Mouse (Mus musculus): ENCODE data around the gene Cog2. TPM values are rescaled to one million over a fixed set of nuclear protein-coding genes. Genes with fewer than 3 reads are reported as not detected.

The Cog2 gene
- polyA plus RNA-seq, 1 experiment from 2014 or later, result 41.0 TPM

GRCm38 (mm10) chr8:124526261-124526660 lies 5.7 kb downstream of the Cog2 start:
- WGBS, result 97% methylated on average over 11 of the region's 11 CpGs
- no peak overlapping the region for H3K4me3 ChIP-seq
- no peak overlapping the region for H3K27ac ChIP-seq
- peaks cover 52% of the 10 kb centered on the region for H3K36me3 ChIP-seq
- ATAC-seq (ENCODE audit: low FRiP score, low read depth), result no peak
- no peaks in the 10 kb centered on the region for H3K27me3 ChIP-seq (replicated peaks)
- H3K9me3 ChIP-seq, result no peaks in the 10 kb centered on the region
- H3K9ac ChIP-seq, result no peak overlapping the region
- H3K4me1 ChIP-seq, result peaks cover 13% of the 10 kb centered on the region
- no peak overlapping the region for H3K4me2 ChIP-seq (replicated peaks)

- no peak for ATAC-seq (ENCODE audit: low FRiP score, low read depth)
- H3K27me3 ChIP-seq (replicated peaks), result no peaks in the 10 kb centered on the region
- H3K4me2 ChIP-seq (replicated peaks), result no peak overlapping the region
- 88% methylated on average over 14 of the region's 14 CpGs for WGBS
- H3K36me3 ChIP-seq, result peaks cover 83% of the 10 kb centered on the region
- H3K4me1 ChIP-seq, result no peaks in the 10 kb centered on the region
- no peak overlapping the region for H3K27ac ChIP-seq
- no peaks in the 10 kb centered on the region for H3K9me3 ChIP-seq
- H3K4me3 ChIP-seq, result no peak overlapping the region
- H3K9ac ChIP-seq, result no peak overlapping the region
Observed at GRCm38 (mm10) chr8:124530076-124530475, 9.5 kb downstream of the Cog2 start.

GRCm38 (mm10) chr8:124530556-124530955 lies 10.0 kb downstream of the Cog2 start:
- Histone ChIP-seq H3K4me1 (no peaks in the 10 kb centered on the region), H3K36me3 (peaks cover 86% of the 10 kb centered on the region), H3K9me3 (no peaks in the 10 kb centered on the region), H3K4me3 (no peak overlapping the region), H3K27me3 (replicated peaks) (no peaks in the 10 kb centered on the region), H3K27ac (no peak overlapping the region), H3K9ac (no peak overlapping the region), H3K4me2 (replicated peaks) (no peak overlapping the region)
- ATAC-seq (ENCODE audit: low FRiP score, low read depth), result no peak
- 92% methylated on average over 7 of the region's 7 CpGs for WGBS

DNA sequence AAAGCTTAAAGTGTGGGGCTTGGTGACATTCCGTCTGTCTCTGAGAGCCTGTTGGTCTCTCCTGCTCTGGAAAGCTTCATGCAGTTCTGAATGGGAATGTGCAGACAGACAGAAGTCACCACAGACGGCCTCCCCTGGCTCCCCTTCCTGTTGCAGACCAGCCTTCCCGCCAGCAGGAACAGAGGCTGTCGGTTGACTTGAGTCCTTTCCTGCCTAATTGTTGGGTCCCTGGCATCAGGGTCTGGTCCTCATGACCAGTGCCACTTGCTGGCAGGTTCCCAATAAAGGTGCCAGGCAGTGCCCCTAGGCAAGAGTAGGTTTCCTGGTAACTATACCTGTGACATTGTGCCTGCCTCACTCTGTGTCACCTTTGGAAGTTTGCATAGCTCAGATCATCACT lies 10.4 kb downstream of the Cog2 start:
- Histone ChIP-seq H3K9ac (no peak overlapping the region), H3K4me2 (replicated peaks) (no peak overlapping the region), H3K4me3 (no peak overlapping the region), H3K36me3 (peaks cover 86% of the 10 kb centered on the region), H3K9me3 (no peaks in the 10 kb centered on the region), H3K4me1 (no peaks in the 10 kb centered on the region), H3K27ac (no peak overlapping the region), H3K27me3 (replicated peaks) (no peaks in the 10 kb centered on the region)
- WGBS, result 86% methylated on average over 4 of the region's 4 CpGs
- ATAC-seq (ENCODE audit: low FRiP score, low read depth), result no peak

- Histone ChIP-seq H3K9ac (no peak overlapping the region), H3K9me3 (no peaks in the 10 kb centered on the region), H3K4me1 (no peaks in the 10 kb centered on the region), H3K27me3 (replicated peaks) (no peaks in the 10 kb centered on the region), H3K4me3 (no peak overlapping the region), H3K27ac (no peak overlapping the region), H3K4me2 (replicated peaks) (no peak overlapping the region), H3K36me3 (peaks cover 79% of the 10 kb centered on the region)
- 95% methylated on average over 3 of the region's 3 CpGs for WGBS
- no peak for ATAC-seq (ENCODE audit: low FRiP score, low read depth)
Observed at GRCm38 (mm10) chr8:124532626-124533025, 12.1 kb downstream of the Cog2 start.

GRCm38 (mm10) chr8:124535451-124535850 lies 14.9 kb downstream of the Cog2 start:
- no peaks in the 10 kb centered on the region for H3K9me3 ChIP-seq
- no peak for ATAC-seq (ENCODE audit: low FRiP score, low read depth)
- no peaks in the 10 kb centered on the region for H3K27me3 ChIP-seq (replicated peaks)
- 95% methylated on average over 5 of the region's 5 CpGs for WGBS
- H3K4me3 ChIP-seq, result no peak overlapping the region
- H3K36me3 ChIP-seq, result peaks cover 84% of the 10 kb centered on the region
- H3K27ac ChIP-seq, result no peak overlapping the region
- H3K9ac ChIP-seq, result no peak overlapping the region
- no peaks in the 10 kb centered on the region for H3K4me1 ChIP-seq
- H3K4me2 ChIP-seq (replicated peaks), result no peak overlapping the region

DNA sequence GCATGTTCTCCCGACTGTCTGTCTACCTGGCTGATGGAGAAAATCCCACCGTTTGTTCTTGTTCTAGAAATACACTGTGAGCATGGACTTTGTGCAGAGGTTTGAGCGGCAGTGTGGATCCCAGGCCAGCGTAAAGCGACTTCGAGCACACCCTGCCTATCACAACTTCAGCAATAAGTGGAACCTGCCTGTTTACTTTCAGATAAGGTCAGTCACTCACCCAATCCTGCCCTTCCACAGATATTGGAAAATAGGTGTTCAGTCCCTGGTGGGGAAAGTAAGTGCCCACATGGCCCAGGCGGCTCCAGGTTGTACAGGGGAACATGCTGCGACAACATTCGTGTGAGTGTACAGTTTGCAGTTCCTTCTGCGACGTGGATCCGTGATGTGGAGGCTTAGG lies 20.3 kb downstream of the Cog2 start:
- H3K9me3 ChIP-seq, result no peaks in the 10 kb centered on the region
- peaks cover 91% of the 10 kb centered on the region for H3K36me3 ChIP-seq
- H3K4me1 ChIP-seq, result no peaks in the 10 kb centered on the region
- no peak overlapping the region for H3K27ac ChIP-seq
- no peak for ATAC-seq (ENCODE audit: low FRiP score, low read depth)
- no peaks in the 10 kb centered on the region for H3K27me3 ChIP-seq (replicated peaks)
- H3K4me3 ChIP-seq, result no peak overlapping the region
- H3K4me2 ChIP-seq (replicated peaks), result no peak overlapping the region
- WGBS, result 96% methylated on average over 12 of the region's 12 CpGs
- no peak overlapping the region for H3K9ac ChIP-seq

DNA sequence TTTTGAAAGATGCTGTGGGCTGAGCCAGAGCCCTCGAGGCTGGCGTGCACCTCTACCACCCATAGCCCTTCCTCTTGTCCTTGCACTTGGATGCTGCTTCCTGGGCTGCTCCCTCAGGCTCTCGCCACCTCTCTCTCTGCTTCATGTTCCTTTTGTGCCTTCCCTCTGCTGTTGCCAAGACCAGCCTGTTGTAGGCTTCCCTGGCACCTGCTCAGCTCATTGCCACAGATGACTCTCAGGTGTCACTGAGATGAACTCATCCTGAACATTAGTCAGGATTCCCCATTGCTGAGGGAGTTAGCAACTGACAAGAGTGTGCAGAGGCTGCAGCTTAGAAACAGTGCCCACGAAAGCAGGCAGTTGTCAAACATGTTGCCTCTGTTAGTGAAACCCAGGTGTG lies 21.4 kb downstream of the Cog2 start:
- ATAC-seq (ENCODE audit: low FRiP score, low read depth), result no peak
- no peaks in the 10 kb centered on the region for H3K9me3 ChIP-seq
- 95% methylated on average over 4 of the region's 4 CpGs for WGBS
- no peak overlapping the region for H3K4me2 ChIP-seq (replicated peaks)
- no peak overlapping the region for H3K4me3 ChIP-seq
- H3K36me3 ChIP-seq, result peaks cover 93% of the 10 kb centered on the region
- H3K27me3 ChIP-seq (replicated peaks), result no peaks in the 10 kb centered on the region
- no peak overlapping the region for H3K9ac ChIP-seq
- H3K27ac ChIP-seq, result no peak overlapping the region
- no peaks in the 10 kb centered on the region for H3K4me1 ChIP-seq

DNA sequence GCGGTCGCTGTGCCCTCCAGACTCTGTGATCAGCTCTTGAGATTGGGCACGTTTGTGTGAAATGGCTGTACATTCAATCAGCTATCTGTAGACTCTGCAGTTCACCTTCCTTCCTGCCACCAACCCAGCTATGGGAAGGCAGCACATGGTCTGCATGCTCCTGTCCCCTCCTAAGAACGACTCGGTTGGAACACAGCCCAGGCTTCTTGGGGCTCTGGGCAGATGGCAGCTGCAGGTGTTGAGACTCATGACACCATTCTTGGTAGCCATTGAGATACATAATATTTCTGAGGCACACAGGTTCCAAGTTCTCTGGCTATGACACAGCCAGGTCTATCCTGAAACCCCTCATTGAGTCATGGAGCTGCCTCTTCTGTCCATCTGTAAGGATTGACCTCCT lies 22.7 kb downstream of the Cog2 start:
- no peaks in the 10 kb centered on the region for H3K4me1 ChIP-seq
- H3K36me3 ChIP-seq, result peaks cover 98% of the 10 kb centered on the region
- H3K27me3 ChIP-seq (replicated peaks), result no peaks in the 10 kb centered on the region
- 93% methylated on average over 5 of the region's 5 CpGs for WGBS
- H3K27ac ChIP-seq, result no peak overlapping the region
- H3K4me3 ChIP-seq, result no peak overlapping the region
- ATAC-seq (ENCODE audit: low FRiP score, low read depth), result no peak
- no peak overlapping the region for H3K4me2 ChIP-seq (replicated peaks)
- no peaks in the 10 kb centered on the region for H3K9me3 ChIP-seq
- no peak overlapping the region for H3K9ac ChIP-seq

GRCm38 (mm10) chr8:124546371-124546770 lies 25.8 kb downstream of the Cog2 start:
- Histone ChIP-seq H3K36me3 (peaks cover 95% of the 10 kb centered on the region), H3K27me3 (replicated peaks) (no peaks in the 10 kb centered on the region)
- ATAC-seq (ENCODE audit: low FRiP score, low read depth), result no peak

GRCm38 (mm10) chr8:124546815-124547214 lies 26.2 kb downstream of the Cog2 start:
- Histone ChIP-seq H3K9me3 (no peaks in the 10 kb centered on the region), H3K9ac (no peak overlapping the region), H3K27me3 (replicated peaks) (no peaks in the 10 kb centered on the region), H3K4me1 (no peaks in the 10 kb centered on the region), H3K4me2 (replicated peaks) (no peak overlapping the region), H3K27ac (no peak overlapping the region), H3K36me3 (peaks cover 95% of the 10 kb centered on the region), H3K4me3 (no peak overlapping the region)
- ATAC-seq (ENCODE audit: low FRiP score, low read depth), result no peak
- WGBS, result 88% methylated on average over 7 of the region's 7 CpGs

More at GRCm38 (mm10) chr8:124546371-124546770, 25.8 kb downstream of the Cog2 start:
- no peaks in the 10 kb centered on the region for H3K9me3 ChIP-seq
- H3K4me2 ChIP-seq (replicated peaks), result no peak overlapping the region
- no peaks in the 10 kb centered on the region for H3K4me1 ChIP-seq
- H3K4me3 ChIP-seq, result no peak overlapping the region
- WGBS, result 96% methylated on average over 6 of the region's 6 CpGs
- no peak overlapping the region for H3K27ac ChIP-seq
- no peak overlapping the region for H3K9ac ChIP-seq

- 55% methylated on average over 11 of the region's 11 CpGs for WGBS
- no peaks in the 10 kb centered on the region for H3K9me3 ChIP-seq
- no peak overlapping the region for H3K27ac ChIP-seq
- H3K4me3 ChIP-seq, result no peak overlapping the region
- no peaks in the 10 kb centered on the region for H3K4me1 ChIP-seq
- H3K36me3 ChIP-seq, result peaks cover 96% of the 10 kb centered on the region
- no peak overlapping the region for H3K9ac ChIP-seq
- no peak for ATAC-seq (ENCODE audit: low FRiP score, low read depth)
- H3K4me2 ChIP-seq (replicated peaks), result no peak overlapping the region
- no peaks in the 10 kb centered on the region for H3K27me3 ChIP-seq (replicated peaks)
Observed at GRCm38 (mm10) chr8:124547269-124547668, 26.7 kb downstream of the Cog2 start.

DNA sequence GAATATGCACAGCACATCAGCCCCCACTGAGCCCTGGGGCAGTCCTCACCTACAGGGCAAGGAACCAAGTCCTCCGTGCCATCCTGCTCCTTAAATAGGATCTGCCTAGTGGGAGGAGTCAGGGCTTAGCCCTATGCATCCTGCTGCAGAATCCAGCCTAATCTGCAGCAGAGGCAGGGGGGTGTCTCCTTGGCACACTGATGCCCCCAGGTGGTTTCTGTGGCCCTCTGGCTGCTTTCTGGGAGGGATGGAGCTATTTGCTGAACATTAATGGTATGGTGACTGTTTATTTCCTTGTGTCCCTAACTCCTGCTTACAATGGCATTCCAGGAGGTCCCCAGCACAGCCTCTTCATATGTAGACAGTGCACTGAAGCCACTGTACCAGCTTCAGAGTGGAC lies 27.6 kb downstream of the Cog2 start:
- Histone ChIP-seq H3K4me3 (no peak overlapping the region), H3K9me3 (no peaks in the 10 kb centered on the region), H3K4me1 (no peaks in the 10 kb centered on the region), H3K4me2 (replicated peaks) (no peak overlapping the region), H3K27me3 (replicated peaks) (no peaks in the 10 kb centered on the region), H3K27ac (no peak overlapping the region), H3K36me3 (peaks cover 95% of the 10 kb centered on the region), H3K9ac (no peak overlapping the region)
- 75% methylated on average over 1 of the region's 1 CpGs for WGBS
- ATAC-seq (ENCODE audit: low FRiP score, low read depth), result no peak
